Mouse (Mus musculus): Measurements from ENCODE around the gene Eva1a. TPM values are rescaled to one million over a fixed set of nuclear protein-coding genes. Genes with fewer than 3 reads are reported as not detected.

Eva1a gene
- polyA plus RNA-seq, 1 experiment from 2014 or later, result 11.3 TPM

GRCm38 (mm10) chr6:82073011-82073410 lies 32.2 kb downstream of the Eva1a start:
- H3K27ac ChIP-seq (replicated peaks; ENCODE audit: low read depth, low read length), result no peak overlapping the region
- ATAC-seq (replicated peaks; ENCODE audit: insufficient number of reproducible peaks, low FRiP score, low TSS enrichment, low read depth) (no peak), DNase-seq (ENCODE audit: low spot score) (no peak)
- H3K4me1 ChIP-seq (ENCODE audit: control insufficient read depth, insufficient read depth, low read length), result no peaks in the 10 kb centered on the region
- no peak overlapping the region for H3K4me2 ChIP-seq (ENCODE audit: low read depth, low read length)
- 91% methylated on average over 2 of the region's 2 CpGs for WGBS
- no peaks in the 10 kb centered on the region for H3K27me3 ChIP-seq (ENCODE audit: control insufficient read depth, insufficient read depth, low read length)
- H3K4me3 ChIP-seq (ENCODE audit: low read depth, low read length), result no peak overlapping the region
- H3K9ac ChIP-seq (replicated peaks; ENCODE audit: low read length), result no peak overlapping the region
- H3K36me3 ChIP-seq (replicated peaks; ENCODE audit: control insufficient read depth, insufficient read depth, low read depth, low read length), result no peaks in the 10 kb centered on the region
- no peaks in the 10 kb centered on the region for H3K9me3 ChIP-seq (replicated peaks; ENCODE audit: control insufficient read depth, low read length)

- Histone ChIP-seq H3K27me3 (ENCODE audit: control insufficient read depth, insufficient read depth, low read length) (no peaks in the 10 kb centered on the region), H3K4me2 (ENCODE audit: low read depth, low read length) (no peak overlapping the region), H3K9ac (replicated peaks; ENCODE audit: low read length) (no peak overlapping the region), H3K4me3 (ENCODE audit: low read depth, low read length) (no peak overlapping the region), H3K4me1 (ENCODE audit: control insufficient read depth, insufficient read depth, low read length) (no peaks in the 10 kb centered on the region), H3K36me3 (replicated peaks; ENCODE audit: control insufficient read depth, insufficient read depth, low read depth, low read length) (no peaks in the 10 kb centered on the region), H3K9me3 (replicated peaks; ENCODE audit: control insufficient read depth, low read length) (no peaks in the 10 kb centered on the region), H3K27ac (replicated peaks; ENCODE audit: low read depth, low read length) (no peak overlapping the region)
- DNase-seq (ENCODE audit: low spot score) (no peak), ATAC-seq (replicated peaks; ENCODE audit: insufficient number of reproducible peaks, low FRiP score, low TSS enrichment, low read depth) (no peak)
- WGBS, result 86% methylated on average over 3 of the region's 3 CpGs
Observed at GRCm38 (mm10) chr6:82073567-82073966, 32.7 kb downstream of the Eva1a start.

- H3K4me1 ChIP-seq (ENCODE audit: control insufficient read depth, insufficient read depth, low read length), result no peaks in the 10 kb centered on the region
- H3K4me2 ChIP-seq (ENCODE audit: low read depth, low read length), result no peak overlapping the region
- no peak overlapping the region for H3K27ac ChIP-seq (replicated peaks; ENCODE audit: low read depth, low read length)
- no peaks in the 10 kb centered on the region for H3K9me3 ChIP-seq (replicated peaks; ENCODE audit: control insufficient read depth, low read length)
- H3K4me3 ChIP-seq (ENCODE audit: low read depth, low read length), result no peak overlapping the region
- H3K27me3 ChIP-seq (ENCODE audit: control insufficient read depth, insufficient read depth, low read length), result no peaks in the 10 kb centered on the region
- no peaks in the 10 kb centered on the region for H3K36me3 ChIP-seq (replicated peaks; ENCODE audit: control insufficient read depth, insufficient read depth, low read depth, low read length)
- WGBS, result 80% methylated on average over 4 of the region's 4 CpGs
- no peak overlapping the region for H3K9ac ChIP-seq (replicated peaks; ENCODE audit: low read length)
- no peak for ATAC-seq (replicated peaks; ENCODE audit: insufficient number of reproducible peaks, low FRiP score, low TSS enrichment, low read depth)
- DNase-seq (ENCODE audit: low spot score), result no peak
Observed at GRCm38 (mm10) chr6:82076364-82076763, 35.5 kb downstream of the Eva1a start.

GRCm38 (mm10) chr6:82078875-82079274 lies 38.0 kb downstream of the Eva1a start:
- Histone ChIP-seq H3K9me3 (replicated peaks; ENCODE audit: control insufficient read depth, low read length) (no peaks in the 10 kb centered on the region), H3K27me3 (ENCODE audit: control insufficient read depth, insufficient read depth, low read length) (no peaks in the 10 kb centered on the region), H3K4me3 (ENCODE audit: low read depth, low read length) (no peak overlapping the region), H3K36me3 (replicated peaks; ENCODE audit: control insufficient read depth, insufficient read depth, low read depth, low read length) (no peaks in the 10 kb centered on the region), H3K27ac (replicated peaks; ENCODE audit: low read depth, low read length) (no peak overlapping the region), H3K4me1 (ENCODE audit: control insufficient read depth, insufficient read depth, low read length) (no peaks in the 10 kb centered on the region), H3K4me2 (ENCODE audit: low read depth, low read length) (no peak overlapping the region), H3K9ac (replicated peaks; ENCODE audit: low read length) (no peak overlapping the region)
- ATAC-seq (replicated peaks; ENCODE audit: insufficient number of reproducible peaks, low FRiP score, low TSS enrichment, low read depth) (no peak), DNase-seq (ENCODE audit: low spot score) (no peak)
- 93% methylated on average over 4 of the region's 4 CpGs for WGBS

- Histone ChIP-seq H3K4me3 (ENCODE audit: low read depth, low read length) (no peak overlapping the region), H3K9ac (replicated peaks; ENCODE audit: low read length) (no peak overlapping the region), H3K27me3 (ENCODE audit: control insufficient read depth, insufficient read depth, low read length) (no peaks in the 10 kb centered on the region), H3K4me2 (ENCODE audit: low read depth, low read length) (no peak overlapping the region), H3K9me3 (replicated peaks; ENCODE audit: control insufficient read depth, low read length) (no peaks in the 10 kb centered on the region), H3K36me3 (replicated peaks; ENCODE audit: control insufficient read depth, insufficient read depth, low read depth, low read length) (no peaks in the 10 kb centered on the region), H3K27ac (replicated peaks; ENCODE audit: low read depth, low read length) (no peak overlapping the region), H3K4me1 (ENCODE audit: control insufficient read depth, insufficient read depth, low read length) (no peaks in the 10 kb centered on the region)
- 68% methylated on average over 6 of the region's 6 CpGs for WGBS
- ATAC-seq (replicated peaks; ENCODE audit: insufficient number of reproducible peaks, low FRiP score, low TSS enrichment, low read depth), result no peak
- DNase-seq (ENCODE audit: low spot score), result no peak
Observed at GRCm38 (mm10) chr6:82083655-82084054, 42.8 kb downstream of the Eva1a start.

- Histone ChIP-seq H3K36me3 (replicated peaks; ENCODE audit: control insufficient read depth, insufficient read depth, low read depth, low read length) (no peaks in the 10 kb centered on the region), H3K4me3 (ENCODE audit: low read depth, low read length) (no peak overlapping the region), H3K27ac (replicated peaks; ENCODE audit: low read depth, low read length) (no peak overlapping the region), H3K4me1 (ENCODE audit: control insufficient read depth, insufficient read depth, low read length) (no peaks in the 10 kb centered on the region), H3K4me2 (ENCODE audit: low read depth, low read length) (no peak overlapping the region), H3K27me3 (ENCODE audit: control insufficient read depth, insufficient read depth, low read length) (no peaks in the 10 kb centered on the region), H3K9me3 (replicated peaks; ENCODE audit: control insufficient read depth, low read length) (no peaks in the 10 kb centered on the region), H3K9ac (replicated peaks; ENCODE audit: low read length) (no peak overlapping the region)
- 61% methylated on average over 3 of the region's 3 CpGs for WGBS
- no peak for ATAC-seq (replicated peaks; ENCODE audit: insufficient number of reproducible peaks, low FRiP score, low TSS enrichment, low read depth)
- peak; percentile 11 for DNase-seq (ENCODE audit: low spot score)
Observed at GRCm38 (mm10) chr6:82084235-82084634, 43.4 kb downstream of the Eva1a start.

GRCm38 (mm10) chr6:82085313-82085908 lies 44.6 kb downstream of the Eva1a start:
- H3K4me3 ChIP-seq (ENCODE audit: low read depth, low read length), result no peak overlapping the region
- no peaks in the 10 kb centered on the region for H3K36me3 ChIP-seq (replicated peaks; ENCODE audit: control insufficient read depth, insufficient read depth, low read depth, low read length)
- ATAC-seq (replicated peaks; ENCODE audit: insufficient number of reproducible peaks, low FRiP score, low TSS enrichment, low read depth) (no peak), DNase-seq (ENCODE audit: low spot score) (no peak)
- H3K4me2 ChIP-seq (ENCODE audit: low read depth, low read length), result no peak overlapping the region
- H3K9ac ChIP-seq (replicated peaks; ENCODE audit: low read length), result no peak overlapping the region
- H3K27me3 ChIP-seq (ENCODE audit: control insufficient read depth, insufficient read depth, low read length), result no peaks in the 10 kb centered on the region
- 86% methylated on average over 8 of the region's 8 CpGs for WGBS
- no peaks in the 10 kb centered on the region for H3K4me1 ChIP-seq (ENCODE audit: control insufficient read depth, insufficient read depth, low read length)
- H3K27ac ChIP-seq (replicated peaks; ENCODE audit: low read depth, low read length), result no peak overlapping the region
- no peaks in the 10 kb centered on the region for H3K9me3 ChIP-seq (replicated peaks; ENCODE audit: control insufficient read depth, low read length)

GRCm38 (mm10) chr6:82088133-82088532 lies 47.3 kb downstream of the Eva1a start:
- no peaks in the 10 kb centered on the region for H3K9me3 ChIP-seq (replicated peaks; ENCODE audit: control insufficient read depth, low read length)
- no peak overlapping the region for H3K4me3 ChIP-seq (ENCODE audit: low read depth, low read length)
- ATAC-seq (replicated peaks; ENCODE audit: insufficient number of reproducible peaks, low FRiP score, low TSS enrichment, low read depth), result no peak
- no peak overlapping the region for H3K4me2 ChIP-seq (ENCODE audit: low read depth, low read length)
- no peak overlapping the region for H3K27ac ChIP-seq (replicated peaks; ENCODE audit: low read depth, low read length)
- no peaks in the 10 kb centered on the region; the same call in 1 of the 2 replicates for H3K4me1 ChIP-seq (ENCODE audit: control insufficient read depth, insufficient read depth, low read length)
- H3K36me3 ChIP-seq (replicated peaks; ENCODE audit: control insufficient read depth, insufficient read depth, low read depth, low read length), result no peaks in the 10 kb centered on the region
- H3K9ac ChIP-seq (replicated peaks; ENCODE audit: low read length), result no peak overlapping the region
- DNase-seq (ENCODE audit: low spot score), result no peak
- WGBS, result 58% methylated on average over 4 of the region's 4 CpGs
- no peaks in the 10 kb centered on the region for H3K27me3 ChIP-seq (ENCODE audit: control insufficient read depth, insufficient read depth, low read length)
